Mouse (Mus musculus) G1E (cell line): ENCODE measurements at regions not wholly inside any gene's neighbourhood (a gene's known extent, or its start where the extent isn't known, plus 50 kb on each side); places are given as distances from the start of the nearest gene placed in this dataset.

Experiments used
- ATAC-seq: 2 replicates; pipeline ENCODE4 v1.8.0; 2016; ENCODE audit warnings: mild to moderate bottlenecking; ENCODE audit not compliant: insufficient number of reproducible peaks, poor library complexity, low FRiP score, severe bottlenecking; ENCODE audit errors: extremely low read depth
- DNase-seq: peaks from one replicate; pipeline ENCODE4 v3.0.0; 2012; ENCODE audit warnings: low spot score
- H3K27me3 ChIP-seq: 2 replicates; pipeline ENCODE4 v1.6.1; 2012; ENCODE audit warnings: mild to moderate bottlenecking, low read length, inconsistent platforms; ENCODE audit not compliant: insufficient read depth
- H3K36me3 ChIP-seq: replicated peaks from 2 replicates; pipeline ENCODE3; 2012; ENCODE audit warnings: mild to moderate bottlenecking, inconsistent platforms
- H3K4me1 ChIP-seq: 2 replicates; pipeline ENCODE4 v1.6.1; 2012; ENCODE audit warnings: low read depth, low read length, inconsistent platforms, mixed read lengths; ENCODE audit not compliant: insufficient read depth
- H3K4me3 ChIP-seq: 2 replicates; pipeline ENCODE4 v1.5.1; 2012; ENCODE audit warnings: low read depth, mild to moderate bottlenecking, inconsistent platforms, low read length, moderate library complexity, mixed read lengths
- H3K9me3 ChIP-seq: replicated peaks from 2 replicates; pipeline ENCODE4 v1.6.1; 2012; ENCODE audit warnings: inconsistent platforms
- CTCF ChIP-seq: IDR thresholded peaks from 2 replicates; pipeline ENCODE4 v1.5.1; 2012; ENCODE audit warnings: low read depth, low read length, inconsistent platforms, mixed read lengths
- GATA1 ChIP-seq: IDR thresholded peaks from 2 replicates; pipeline ENCODE4 v1.6.1; 2012; ENCODE audit warnings: borderline replicate concordance, low read length, inconsistent platforms, mixed read lengths
- GATA2 ChIP-seq: IDR thresholded peaks from 2 replicates; pipeline ENCODE4 v1.6.1; 2012; ENCODE audit warnings: low read depth, low read length, inconsistent platforms, borderline replicate concordance
- POLR2AphosphoS5 ChIP-seq: IDR thresholded peaks from 2 replicates; pipeline ENCODE4 v1.6.1; 2012; ENCODE audit warnings: low read depth, low read length, inconsistent platforms; ENCODE audit not compliant: insufficient replicate concordance
- TAL1 ChIP-seq: conservative IDR thresholded peaks from 2 replicates; pipeline ENCODE4 v1.6.1; 2012; ENCODE audit warnings: low read depth, low read length, inconsistent platforms, mixed read lengths

DNA sequence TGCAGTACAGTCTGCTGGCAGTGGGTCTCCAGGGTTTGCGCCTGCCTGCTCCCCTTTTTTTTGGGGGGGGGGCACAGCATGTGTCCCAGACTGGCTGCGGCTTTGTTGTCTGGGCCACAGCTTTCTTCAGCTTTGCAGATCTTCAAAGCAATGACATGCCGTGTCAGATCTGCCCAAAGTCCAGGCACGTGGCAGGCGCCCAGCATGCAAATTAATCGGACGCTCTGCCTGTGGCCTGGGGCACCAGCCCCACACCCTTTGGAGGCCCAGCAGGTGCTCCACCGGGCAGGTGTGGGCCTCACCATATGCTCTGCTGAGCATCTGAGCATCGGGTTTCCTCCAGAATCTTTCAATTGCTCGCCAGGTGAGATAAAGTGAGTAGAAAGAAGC is 72.3 kb downstream of the Gadd45g start:
- Histone ChIP-seq H3K27me3 (peaks cover 76% of the 10 kb centered on the region), H3K4me1 (no peaks in the 10 kb centered on the region), H3K36me3 (no peaks in the 10 kb centered on the region), H3K9me3 (no peaks in the 10 kb centered on the region), H3K4me3 (no peak overlapping the region)
- ATAC-seq (no peak), DNase-seq (no peak)
- TF ChIP-seq POLR2AphosphoS5: no peak

DNA sequence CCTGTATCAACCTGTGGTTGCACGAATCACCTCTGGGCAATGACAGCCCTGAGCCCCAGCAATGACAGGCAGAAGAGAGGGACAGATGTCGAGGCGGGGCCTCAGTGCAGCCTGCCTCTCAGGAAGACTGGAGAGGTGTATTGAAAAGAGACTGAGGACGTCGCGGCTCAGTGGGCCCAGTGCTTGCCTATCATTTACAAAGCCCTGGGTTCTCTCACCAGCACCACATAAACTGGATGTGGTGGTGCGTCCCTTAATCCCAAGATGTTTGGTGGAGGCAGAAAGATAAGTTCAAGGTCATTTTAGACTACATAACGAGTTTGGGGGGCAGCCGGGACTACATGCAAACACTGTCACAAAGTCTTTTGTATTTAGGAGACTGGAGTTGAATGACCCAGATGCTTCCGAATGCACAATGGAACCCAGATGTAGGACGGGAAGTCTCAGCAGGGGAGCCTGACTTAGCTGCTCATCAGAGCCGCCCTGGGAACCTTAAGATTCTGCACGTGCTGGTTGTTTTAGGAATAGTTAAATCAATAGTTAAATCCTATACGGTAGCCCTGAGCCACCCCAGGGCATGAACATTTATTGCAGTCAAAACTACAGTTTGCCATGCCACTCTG is 72.8 kb downstream of the Gadd45g start:
- Histone ChIP-seq H3K4me3 (no peak overlapping the region), H3K9me3 (no peaks in the 10 kb centered on the region), H3K36me3 (no peaks in the 10 kb centered on the region), H3K4me1 (peaks cover 2% of the 10 kb centered on the region; the same call in 1 of the 2 replicates), H3K27me3 (peaks cover 78% of the 10 kb centered on the region)
- TF ChIP-seq GATA2 (no peak), POLR2AphosphoS5 (no peak), CTCF (no peak), GATA1 (no peak), TAL1 (no peak)
- DNase-seq: no peak
- no peak for ATAC-seq

DNA sequence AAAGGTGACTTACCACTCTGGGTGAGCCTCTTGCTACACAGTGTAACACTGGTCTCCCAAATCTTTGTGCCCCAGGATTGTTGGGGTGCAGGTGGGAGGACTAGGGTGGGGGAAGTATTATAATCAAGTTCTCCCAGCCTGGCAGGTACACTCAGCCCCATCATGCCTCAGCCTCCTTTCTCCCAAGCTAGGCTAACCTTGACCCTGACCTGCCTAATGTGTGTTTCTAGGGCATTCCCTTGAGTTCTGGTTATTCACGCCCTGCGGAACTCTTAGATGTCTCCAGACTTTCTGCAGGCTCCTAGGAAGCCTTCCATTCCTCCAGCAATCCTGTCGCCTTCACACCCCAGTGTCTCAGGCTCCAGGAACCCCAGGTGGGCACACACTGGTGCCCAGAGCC is 73.5 kb downstream of the Gadd45g start:
- Histone ChIP-seq H3K4me3 (no peak overlapping the region), H3K9me3 (no peaks in the 10 kb centered on the region), H3K4me1 (peaks cover 2% of the 10 kb centered on the region; the same call in 1 of the 2 replicates), H3K36me3 (no peaks in the 10 kb centered on the region), H3K27me3 (peaks cover 82% of the 10 kb centered on the region)
- ATAC-seq: no peak
- TF ChIP-seq TAL1 (no peak), GATA1 (no peak), POLR2AphosphoS5 (no peak)
- no peak for DNase-seq

DNA sequence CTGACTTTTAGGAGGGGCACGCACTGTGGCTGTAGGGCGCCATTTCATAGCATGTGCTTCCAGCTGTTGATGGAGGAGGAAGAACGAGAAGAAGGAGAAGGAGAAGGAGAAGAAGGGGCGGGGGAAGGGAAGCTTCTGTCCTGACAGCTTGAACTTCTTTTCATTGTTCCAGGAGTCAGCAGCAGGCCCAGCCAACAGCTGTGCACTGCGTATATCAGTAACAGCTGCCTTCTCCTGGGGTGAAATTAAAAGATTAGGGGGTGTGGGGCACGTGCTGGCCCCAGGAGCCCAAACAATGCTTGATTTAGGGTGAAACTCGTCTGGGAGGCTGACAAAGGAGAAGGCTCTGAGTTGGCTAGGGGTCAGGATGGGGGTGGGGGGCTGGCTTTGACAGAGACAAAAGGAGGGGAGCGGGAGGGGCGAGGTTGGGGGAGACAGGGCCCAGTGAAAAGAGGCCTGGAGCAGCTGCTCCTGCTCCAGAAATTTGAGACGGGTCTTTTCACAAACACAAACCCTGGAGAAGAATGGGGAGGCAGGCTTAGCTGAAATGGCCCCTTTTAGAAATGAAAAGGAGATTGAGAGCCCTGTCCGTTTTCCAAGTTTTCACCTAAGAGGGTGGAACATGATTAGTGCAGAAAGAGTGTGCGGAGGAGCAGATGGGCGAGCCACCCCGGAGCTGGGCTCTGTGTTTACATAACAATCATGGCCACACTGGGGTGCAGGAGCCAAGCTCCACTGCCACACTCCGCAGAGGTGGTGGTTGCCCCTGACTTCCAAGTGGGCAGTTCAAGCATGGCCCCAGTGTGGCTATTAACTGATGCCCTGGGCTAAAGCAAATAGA is 74.3 kb downstream of the Gadd45g start:
- Histone ChIP-seq H3K4me3 (no peak overlapping the region), H3K27me3 (peaks cover 82% of the 10 kb centered on the region), H3K9me3 (no peaks in the 10 kb centered on the region), H3K4me1 (peaks cover 2% of the 10 kb centered on the region; the same call in 1 of the 2 replicates), H3K36me3 (no peaks in the 10 kb centered on the region)
- no peak for DNase-seq
- no peak for TF ChIP-seq POLR2AphosphoS5
- TF ChIP-seq TAL1: no peak
- TF ChIP-seq GATA2: no peak
- TF ChIP-seq GATA1: no peak
- no peak for TF ChIP-seq CTCF
- ATAC-seq: no peak

DNA sequence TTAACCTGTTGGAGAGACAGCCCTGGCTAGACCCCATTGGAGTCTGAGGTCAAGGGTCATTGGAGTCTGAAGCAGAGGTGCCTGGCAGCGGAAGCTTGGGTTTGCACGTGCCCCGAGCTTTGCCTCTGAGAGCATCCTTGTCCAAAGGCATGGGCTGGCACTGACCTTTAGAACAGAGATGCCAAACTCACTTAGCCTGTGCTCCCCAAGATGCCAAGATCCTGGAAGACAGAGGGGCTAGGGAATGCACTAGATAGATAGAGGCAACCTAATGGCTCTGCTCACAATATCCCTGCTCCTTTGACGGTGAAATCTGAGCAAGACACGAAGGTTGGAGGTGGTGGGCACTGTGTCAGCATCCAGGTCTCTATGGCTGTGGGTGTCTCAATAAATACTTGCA is 75.1 kb downstream of the Gadd45g start:
- Histone ChIP-seq H3K4me3 (no peak overlapping the region), H3K4me1 (peaks cover 7% of the 10 kb centered on the region), H3K27me3 (peaks cover 76% of the 10 kb centered on the region), H3K36me3 (no peaks in the 10 kb centered on the region), H3K9me3 (no peaks in the 10 kb centered on the region)
- TF ChIP-seq GATA1: no peak
- TF ChIP-seq POLR2AphosphoS5: no peak
- TF ChIP-seq CTCF: no peak
- no peak for TF ChIP-seq GATA2
- no peak for TF ChIP-seq TAL1
- no peak for ATAC-seq
- no peak for DNase-seq

DNA sequence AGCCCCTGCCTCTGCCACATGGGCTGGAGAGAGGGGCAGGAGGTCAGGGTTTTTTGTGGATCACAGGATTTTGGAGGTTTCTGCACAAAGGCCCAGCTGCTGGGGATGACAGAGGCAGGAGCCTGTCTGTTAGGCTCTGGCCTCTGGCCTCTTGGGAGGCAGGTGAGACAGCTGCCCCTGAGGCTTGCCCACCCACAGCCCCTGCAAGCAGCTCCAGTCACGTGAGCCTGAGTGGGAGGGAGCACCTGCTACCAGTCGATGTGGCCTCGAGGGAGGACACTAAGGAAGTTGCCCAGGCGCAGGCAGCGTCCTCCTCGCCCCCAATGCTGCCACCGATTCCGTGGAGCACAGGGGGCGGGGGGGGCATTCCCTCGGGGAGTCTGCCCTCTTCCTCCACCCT is 80.3 kb downstream of the Gadd45g start:
- Histone ChIP-seq H3K9me3 (no peaks in the 10 kb centered on the region), H3K4me1 (peaks cover 14% of the 10 kb centered on the region), H3K27me3 (peaks cover 68% of the 10 kb centered on the region), H3K36me3 (no peaks in the 10 kb centered on the region), H3K4me3 (no peak overlapping the region; the same call in 1 of the 2 replicates)
- ATAC-seq: no peak
- DNase-seq: no peak
- TF ChIP-seq GATA2: no peak
- no peak for TF ChIP-seq CTCF
- TF ChIP-seq TAL1: no peak
- no peak for TF ChIP-seq POLR2AphosphoS5
- TF ChIP-seq GATA1: no peak
